Mouse (Mus musculus) megakaryocyte progenitor cell, adult 5-6 weeks (primary cell): ENCODE measurements around the gene Cfap65. TPM values are rescaled to one million over a fixed set of nuclear protein-coding genes. Genes with fewer than 3 reads are reported as not detected.

Experiments
- ATAC-seq: replicated peaks from 2 replicates; pipeline ENCODE4 v1.8.0; 2016; ENCODE audit warnings: mild to moderate bottlenecking, moderate TSS enrichment, inconsistent platforms; ENCODE audit not compliant: poor library complexity
- total RNA-seq, 2 experiments: library from RNA; stranded (forward) in 1 of 2; stranded (reverse) in 1 of 2; fragments of 157-497, 149-512 nt in 1 of 2; fragments of 200-1000 nt in 1 of 2; gene quantifications; 2 replicates each; pipeline versions ENCODE4 v1.2.3 to v1.2.4; 2015 to 2017

Gene Cfap65
- total RNA-seq, 2 experiments from 2014 or later: not detected

DNA sequence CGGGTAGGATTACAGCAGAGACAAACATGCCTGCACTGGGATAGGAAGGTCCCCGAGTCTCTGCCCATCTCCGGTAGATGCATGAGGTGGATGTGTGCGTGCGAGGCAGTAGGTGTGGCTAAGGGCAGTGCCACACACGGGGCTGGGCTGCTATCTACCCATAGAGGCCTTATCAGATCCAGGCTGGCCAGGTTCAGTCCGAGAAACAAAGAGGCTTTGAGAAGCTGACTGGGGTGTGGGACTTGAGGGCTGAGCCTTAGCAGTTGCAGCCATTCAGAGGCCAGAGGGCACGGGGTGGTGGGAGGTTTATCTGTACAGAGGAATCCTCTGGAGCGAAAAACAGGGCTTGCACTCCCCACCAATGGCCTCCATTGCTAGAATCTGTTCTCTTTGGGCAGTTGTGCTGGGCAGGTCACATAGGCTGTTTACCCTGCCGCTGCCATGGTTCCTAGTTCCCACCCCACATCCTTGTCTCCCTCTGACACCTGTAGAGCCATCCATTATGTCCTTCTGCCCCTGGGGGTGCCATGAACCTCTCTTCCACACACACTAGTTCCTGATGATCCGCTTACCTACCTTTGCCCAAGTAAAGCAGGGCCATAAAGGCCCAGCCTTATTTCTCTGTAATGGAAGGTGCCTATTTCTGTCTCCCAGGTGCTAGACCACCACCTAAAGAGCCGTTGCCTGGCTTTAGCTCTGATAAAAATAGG lies 6.4 kb upstream of the Cfap65 start:
- ATAC-seq: no peak

DNA sequence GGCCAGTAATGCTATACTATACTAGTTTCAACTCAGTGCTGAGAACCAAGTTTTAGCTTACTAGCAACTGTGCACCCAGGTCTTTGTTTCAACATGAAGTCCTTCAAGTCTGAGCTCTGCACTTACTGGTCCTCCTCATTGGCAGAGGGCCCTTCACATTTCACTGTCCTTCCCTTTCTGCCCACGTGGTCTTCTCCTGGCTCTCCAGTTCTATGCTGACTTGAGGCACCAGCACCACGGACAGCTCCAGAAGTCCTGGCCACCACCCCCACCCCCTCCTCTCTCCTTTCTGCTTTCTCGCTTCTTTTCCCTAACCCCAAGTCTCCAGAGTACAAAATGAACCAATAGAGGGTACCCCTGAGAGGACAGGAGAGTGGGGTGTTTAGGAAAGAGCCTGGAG lies 4.4 kb upstream of the Cfap65 start:
- ATAC-seq: no peak

DNA sequence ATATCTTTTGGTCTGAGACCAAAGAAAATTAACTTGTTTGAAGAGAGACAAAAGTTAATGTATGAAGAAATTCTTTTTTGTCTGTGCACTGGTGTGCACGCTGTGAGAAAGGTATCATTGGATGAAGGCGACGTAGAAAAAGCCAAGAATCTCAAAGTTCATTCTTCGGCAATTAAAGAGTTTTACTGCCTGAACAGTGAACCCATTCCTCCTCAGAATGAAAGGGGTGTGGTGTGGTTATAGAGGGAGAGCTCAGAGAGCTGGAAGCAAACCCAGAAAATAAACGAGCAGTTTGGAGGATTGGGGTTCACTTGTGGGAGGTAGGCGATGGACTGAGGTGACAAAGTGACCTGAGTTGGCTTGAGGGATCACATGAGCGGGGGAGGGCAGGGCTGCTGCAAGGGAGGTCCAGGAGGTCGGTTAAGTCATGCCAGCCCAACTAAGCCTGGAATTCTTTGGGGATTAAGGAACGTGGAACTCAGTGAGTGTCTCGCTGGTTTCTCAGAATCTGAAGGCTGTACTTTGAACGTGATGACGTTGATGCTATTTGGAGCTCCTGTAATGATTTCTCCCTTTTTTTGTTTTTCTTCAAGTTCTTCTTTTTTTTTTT lies 927 bp upstream of the Cfap65 start:
- ATAC-seq: no peak

DNA sequence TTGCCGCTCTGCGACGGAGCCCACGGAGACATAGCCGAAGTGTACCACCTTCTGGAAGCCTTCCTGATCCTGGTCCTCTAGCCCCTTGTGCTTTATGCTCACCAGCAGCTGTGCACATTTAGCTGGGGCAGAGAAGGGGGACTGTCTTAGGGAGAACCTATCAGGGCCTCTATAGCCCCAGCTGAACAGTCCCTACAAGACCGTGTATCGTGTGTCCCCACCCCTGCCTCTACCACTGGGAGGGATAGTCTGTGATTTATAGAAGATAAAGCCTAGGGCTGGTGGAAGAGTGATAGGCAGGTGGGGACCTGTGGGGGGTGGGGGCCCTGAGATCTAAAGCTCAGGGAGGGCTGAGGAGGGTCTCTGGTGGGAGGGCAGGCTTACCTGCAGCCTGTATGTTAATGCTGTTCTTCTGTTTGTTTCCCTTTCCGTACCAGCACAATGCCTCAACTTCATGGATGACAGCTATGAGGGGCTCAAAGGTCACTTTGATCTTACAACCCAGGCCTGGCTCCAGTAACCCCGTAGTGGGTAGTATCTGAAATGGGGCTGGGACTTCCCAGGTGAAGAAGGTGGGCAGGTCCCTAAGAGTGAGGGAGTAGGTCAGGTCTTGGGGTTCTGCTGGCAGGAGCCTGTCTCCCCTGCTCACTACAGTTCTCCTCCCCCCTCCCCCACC lies 7.6 kb downstream of the Cfap65 start:
- ATAC-seq: no peak

DNA sequence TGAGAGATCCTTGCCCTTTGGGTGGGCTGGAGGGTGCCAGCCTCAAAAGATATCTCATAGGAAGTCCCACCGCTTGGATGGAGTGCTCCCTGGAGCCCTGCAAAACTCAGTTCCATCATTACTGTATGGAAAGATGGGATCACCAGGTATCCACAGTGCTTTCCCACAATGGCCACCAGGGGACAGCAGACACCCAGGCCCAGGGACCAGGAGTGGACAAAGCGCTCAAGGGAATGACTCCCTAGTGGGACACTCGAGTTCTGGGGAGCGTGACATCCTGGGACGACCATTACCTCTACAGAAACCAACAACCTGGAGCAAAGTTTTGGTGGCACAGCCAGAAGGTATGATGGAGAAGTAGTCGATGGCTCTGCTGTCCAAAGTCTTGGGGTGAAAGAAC lies 8.7 kb downstream of the Cfap65 start:
- ATAC-seq: peak; percentile 55; the same call in 1 of the 2 replicates

DNA sequence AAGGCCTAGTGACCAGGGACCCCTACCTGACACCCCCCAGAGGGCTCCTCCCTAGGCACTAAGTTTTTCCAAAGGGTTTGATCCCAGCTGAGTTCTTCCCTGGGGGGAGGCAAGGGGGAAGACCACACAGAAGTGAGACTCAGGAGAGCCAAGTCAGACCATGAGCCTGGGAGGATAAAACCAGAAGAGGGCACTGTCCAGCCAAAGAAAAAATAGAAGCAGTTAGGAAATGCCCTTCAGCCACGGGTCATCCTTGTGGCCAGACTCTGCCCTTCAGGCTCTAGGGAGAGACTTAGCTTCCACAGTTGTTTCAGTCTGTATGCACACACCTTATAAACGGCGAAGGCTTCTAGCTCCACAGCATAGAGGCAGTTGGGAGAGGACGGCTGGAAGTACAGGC lies 10.9 kb downstream of the Cfap65 start:
- no peak for ATAC-seq

DNA sequence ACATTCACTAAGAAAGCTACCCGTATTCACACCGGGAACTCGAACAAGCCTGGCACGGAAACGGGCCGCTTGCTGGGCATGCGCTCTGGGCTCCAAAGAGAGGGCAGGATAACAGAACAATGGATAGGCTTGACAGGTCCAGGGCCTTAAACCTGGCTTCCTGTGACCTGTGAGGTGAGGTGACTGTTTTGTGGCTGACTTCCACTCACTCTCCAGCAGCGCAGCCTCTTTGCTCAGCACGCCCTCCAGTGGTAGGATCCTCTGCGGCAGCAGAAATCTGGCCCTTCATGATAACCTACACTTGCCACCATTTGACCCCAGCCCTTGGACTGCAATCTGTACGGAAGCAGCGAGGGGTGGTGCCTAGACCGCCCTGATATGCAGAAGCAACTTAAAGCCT lies 19.7 kb downstream of the Cfap65 start:
- peak; percentile 52 for ATAC-seq

DNA sequence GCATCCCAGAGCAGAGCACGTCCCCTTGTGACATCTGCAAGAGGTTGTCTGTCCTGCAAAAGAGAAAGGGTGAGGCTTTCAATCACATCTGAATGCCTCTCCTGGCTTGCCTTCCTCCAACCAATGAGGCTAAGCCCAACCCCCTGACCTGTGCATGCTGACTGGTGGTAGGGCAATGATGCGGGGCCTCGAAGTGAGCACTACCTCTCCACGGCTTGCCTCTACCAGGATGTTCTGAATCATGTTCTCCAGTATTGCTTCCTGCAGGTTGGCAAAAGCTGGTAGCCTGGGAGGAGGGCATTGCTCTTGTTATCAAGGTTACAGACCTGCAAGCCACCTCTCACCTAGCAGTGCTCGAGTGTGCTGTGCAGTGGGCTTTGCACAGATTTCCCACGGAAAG lies 33.2 kb downstream of the Cfap65 start:
- ATAC-seq: no peak

DNA sequence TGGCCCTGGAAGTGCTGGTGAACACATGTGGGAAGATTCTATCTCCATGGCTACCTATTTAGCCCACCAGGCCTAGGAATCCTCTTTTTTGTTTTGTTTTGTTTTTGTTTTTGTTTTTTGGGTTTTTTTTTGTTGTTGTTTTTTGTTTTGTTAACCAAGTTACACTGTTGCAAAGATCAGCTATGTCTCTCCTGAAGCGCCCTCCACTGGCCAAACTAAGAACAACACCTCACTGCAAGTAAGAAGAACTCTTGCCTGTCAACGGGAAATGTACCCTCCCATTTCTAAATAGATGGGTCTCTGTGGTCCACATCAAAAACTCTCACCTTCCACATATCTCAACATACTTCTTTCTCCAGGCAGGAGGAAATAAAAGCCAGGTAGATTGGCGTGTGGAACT lies 33.7 kb downstream of the Cfap65 start:
- ATAC-seq: no peak

DNA sequence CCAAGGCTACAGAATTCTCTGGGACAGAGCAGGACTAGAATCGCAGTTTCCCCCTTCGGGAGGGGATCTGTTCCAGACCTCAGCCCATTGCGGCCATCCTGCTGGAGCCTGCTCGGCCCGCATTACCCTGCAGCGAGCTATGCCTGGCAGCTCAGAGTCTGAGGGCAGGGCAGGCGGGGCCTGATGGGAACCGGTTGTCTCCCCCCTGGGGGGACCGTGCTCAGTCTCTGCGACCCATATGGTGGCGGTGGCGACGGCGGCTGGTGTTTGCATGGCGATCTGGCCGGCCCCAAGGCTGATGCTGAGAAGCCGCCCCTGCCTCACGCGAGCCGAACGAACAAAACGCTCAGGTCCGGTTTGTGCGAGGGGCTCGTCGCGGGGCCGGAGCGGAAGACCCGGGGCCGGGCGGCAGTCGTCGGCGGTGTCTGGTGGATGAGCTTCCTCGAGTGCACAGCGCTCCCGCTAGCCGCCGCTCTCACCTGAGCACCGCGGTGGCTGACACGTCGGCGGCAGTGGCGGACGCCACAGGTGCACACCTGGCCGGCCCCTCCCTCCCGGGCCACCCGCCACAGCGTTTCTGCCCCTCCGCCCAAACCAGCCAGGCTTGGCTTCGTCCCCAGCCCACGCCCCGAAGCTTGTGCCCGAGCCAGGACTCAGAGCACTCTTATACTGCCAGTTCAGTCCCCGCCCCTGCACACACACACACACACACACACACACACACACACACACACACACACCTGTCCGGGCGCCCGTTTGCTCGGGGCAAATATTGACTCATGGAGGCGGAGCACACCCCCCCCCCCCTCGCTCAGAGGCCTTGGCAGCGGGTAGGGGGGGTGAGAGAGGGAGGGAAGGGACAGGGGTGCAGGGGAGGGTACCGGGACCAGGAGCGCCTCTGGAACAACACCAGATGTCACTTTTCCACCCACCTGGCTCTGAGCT lies 34.8 kb downstream of the Cfap65 start:
- no peak for ATAC-seq

DNA sequence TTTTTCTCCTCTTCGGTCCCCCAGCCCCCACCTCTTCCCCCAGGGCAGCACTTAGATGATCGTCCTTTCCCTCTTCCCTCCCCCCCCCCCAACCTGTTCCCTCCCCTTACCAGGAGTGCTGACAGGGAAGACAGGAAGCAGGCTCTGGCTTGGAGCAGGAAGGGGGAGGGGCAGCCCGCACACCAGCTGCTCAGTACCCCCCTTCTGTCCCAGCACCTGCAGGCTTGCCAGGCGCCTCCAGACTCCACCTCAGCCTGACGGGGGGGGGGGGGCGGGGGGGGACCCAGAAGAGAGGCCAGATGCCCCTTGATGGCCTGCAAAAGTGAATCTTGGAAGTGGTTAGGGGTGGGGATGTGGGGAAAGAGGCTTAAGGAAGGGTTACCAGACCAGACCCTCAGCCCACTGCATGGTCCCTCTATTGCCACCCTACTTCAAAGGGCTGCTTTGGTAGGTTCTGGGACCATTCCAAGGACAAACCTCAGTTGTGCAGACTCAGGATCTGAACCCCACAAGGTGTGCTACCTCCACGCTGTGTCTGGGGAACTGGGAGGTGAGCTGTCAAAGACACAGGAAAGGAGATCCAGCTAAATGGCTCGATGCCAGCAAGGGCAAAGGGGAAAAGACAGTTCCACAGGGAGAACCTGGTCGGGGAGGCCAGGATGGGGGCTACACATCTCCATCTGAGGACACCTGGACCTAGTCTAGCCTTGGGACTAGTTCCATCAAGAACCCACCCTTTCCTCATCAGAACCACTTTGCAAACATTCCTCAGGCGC lies 36.6 kb downstream of the Cfap65 start:
- ATAC-seq: no peak

DNA sequence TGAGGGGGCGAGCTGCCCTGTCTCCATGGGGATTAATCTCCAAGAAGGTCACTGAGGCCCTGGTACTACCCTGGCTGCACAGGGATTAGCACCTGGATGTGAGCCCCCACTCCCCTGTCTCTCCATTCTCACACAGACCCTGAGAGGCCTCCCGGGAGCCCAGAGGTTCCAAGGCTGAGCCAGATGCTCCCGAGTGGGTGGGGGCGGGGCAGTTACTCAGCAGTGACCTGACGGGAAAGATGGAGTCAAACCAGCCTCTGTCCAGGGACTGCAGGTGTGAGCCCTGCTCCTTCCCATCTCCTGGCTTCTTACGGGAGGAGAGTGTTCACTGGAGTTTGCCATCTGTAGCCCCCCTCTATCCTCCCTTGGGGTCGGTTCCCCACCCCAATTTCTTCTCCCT lies 37.4 kb downstream of the Cfap65 start:
- no peak for ATAC-seq

DNA sequence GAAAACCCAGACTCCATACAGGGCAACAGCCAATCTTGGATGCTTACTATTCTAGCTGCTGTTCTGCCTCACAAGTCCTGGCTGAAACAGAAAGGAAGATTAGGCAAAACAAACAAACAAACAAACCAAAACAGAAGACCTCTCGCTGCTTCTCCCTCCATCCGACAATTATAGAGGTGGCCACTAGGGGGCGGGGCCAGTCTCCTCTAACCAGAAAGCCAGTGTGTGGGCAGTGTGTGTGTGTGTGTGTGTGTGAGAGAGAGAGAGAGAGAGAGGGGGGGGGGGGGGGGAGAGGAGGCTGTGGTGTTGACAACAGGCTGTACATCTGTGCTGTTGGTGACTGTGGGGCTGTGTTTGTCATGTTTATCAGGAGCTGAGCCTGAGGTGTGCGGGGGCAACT lies 40.4 kb downstream of the Cfap65 start:
- peak; percentile 64; the same call in 1 of the 2 replicates for ATAC-seq

DNA sequence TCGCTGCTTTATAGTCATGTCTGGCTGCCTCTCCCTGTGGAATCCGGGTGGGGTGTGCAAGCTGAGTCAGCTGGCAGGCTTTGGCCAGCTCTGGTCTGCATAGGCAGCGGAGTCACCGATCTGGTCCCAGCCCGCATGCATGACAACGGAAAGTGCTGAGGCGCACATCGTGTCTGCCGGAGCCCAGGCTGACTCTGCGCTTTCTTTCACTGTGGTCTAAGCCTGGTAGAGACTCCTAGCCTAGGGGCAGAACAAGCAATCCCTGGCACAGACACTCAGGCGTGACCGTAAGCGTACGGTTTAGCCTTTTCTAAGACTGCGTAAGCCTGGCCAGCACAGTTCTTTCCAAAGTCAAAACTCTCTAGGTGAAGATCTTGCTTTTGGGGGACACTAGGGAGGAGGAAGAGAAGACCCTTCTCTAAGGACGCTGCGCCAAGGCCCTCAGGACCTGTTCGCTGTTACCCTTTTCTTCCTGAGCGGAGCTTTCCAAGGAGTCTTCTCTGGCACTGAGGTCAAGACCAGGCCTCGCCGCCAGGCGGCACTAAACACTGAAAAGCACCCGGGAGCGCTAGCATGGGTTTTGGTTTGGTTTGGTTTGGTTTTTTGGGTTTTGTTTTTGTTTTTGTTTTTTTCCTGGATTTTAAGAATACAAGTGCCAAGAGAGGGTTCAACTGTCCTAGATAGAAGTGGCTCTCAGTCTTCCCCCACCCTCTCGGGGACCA lies 42.1 kb downstream of the Cfap65 start, which contains the start of gene Cryba2:
Cryba2 (minus strand) TSS at position 10 of the 722 bp plus-strand sequence.
- peak; percentile 79 for ATAC-seq

DNA sequence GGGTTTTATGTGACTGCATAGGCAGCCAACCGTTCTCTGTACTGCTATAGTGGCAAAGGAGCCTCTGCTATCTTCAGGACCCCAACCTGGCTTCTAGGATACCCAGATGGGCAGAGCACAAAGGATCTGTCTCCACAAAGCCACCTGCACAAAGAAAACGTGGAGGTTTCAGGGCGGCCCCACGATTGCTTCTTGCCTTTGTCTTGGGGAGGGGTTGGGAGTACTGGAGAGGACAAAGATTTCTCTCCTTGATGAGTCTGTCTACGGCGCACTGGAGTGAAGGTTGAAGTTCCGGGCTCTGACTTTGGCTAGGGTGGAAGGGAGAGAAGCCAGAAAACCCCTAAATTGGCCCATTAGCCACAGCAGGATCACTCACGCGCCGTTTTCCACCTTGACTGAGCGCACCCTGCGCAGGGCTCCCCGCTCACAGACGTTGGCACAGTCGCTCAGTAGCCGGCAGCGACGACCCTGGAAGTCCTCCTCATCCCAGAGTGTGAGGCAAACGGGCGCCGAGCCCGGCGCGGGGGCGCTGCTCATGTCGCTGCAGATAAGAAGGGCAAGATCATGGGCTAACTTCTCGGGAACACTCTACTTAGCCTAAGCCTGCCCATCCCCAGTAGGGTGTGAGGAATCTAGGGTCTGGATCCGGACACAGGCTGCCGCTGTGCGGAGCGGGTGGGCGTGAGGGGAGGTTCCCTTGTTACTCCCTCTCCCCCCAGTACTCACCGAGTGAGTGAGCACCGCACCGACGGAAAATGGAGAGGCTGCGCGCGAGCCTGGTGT lies 42.9 kb downstream of the Cfap65 start:
- ATAC-seq: no peak

DNA sequence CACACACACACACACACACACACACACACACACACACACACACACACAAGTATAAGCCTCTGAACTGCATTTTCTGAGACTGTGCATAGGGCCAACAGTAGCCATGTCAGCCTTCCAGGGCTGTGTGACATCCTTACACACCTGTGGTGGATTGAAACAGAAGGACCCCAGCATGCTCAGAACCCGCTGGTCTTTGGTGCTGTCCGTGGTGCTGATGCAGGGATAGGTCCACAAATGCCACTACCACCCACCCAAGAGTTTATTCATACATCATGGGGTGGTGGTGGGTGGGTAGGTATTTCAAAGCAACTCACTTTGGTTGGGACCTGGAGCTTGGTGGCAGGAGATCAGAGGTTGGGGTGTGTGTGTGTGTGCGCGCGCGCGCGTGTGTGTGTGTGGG lies 43.9 kb downstream of the Cfap65 start:
- peak; percentile 62; the same call in 1 of the 2 replicates for ATAC-seq

DNA sequence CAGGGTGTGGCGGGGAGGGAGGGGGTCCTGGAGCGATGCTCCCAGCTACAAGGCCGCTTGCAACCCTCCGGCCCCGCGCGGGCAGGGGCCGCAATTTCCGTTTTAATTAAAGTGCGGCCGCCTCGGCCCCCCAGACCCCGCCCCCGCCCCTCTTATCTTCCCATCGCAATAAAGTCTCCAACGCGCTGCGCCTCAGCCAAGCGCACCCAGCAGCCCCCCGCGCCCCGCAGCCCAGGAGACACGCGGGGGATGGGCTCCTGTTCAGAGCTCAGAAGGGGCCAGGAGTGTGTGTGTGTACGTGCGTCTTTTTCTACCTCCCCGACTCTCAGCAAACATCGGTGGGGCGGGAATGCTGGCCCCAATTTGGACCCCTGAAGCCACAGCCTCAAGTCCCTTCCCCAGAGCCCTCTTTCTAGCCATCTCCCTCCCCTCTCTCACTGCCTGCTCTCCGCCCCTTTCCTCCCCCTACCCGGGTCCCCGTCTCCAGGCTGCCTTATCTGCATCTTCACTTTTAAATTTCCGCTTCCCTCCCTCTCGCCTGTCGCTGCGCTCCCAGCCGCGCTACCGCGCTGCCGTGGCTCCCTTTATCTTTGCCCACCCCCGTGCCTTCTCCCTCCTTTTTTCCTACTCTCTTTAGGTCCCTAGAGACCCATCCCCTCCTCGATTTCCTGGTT lies 49.9 kb downstream of the Cfap65 start, which contains the start of gene Fev:
Fev (minus strand) TSS at position 51 of the 674 bp plus-strand sequence.
- ATAC-seq: no peak
